Mouse (Mus musculus) heart, adult 2 months (tissue): Measurements from ENCODE around the gene Nfkbil1. TPM values are rescaled to one million over a fixed set of nuclear protein-coding genes. Genes with fewer than 3 reads are reported as not detected.

Experiments used
- DNase-seq, 2 experiments: peaks; one replicate each; pipeline ENCODE4 v3.0.0; 2021
- H3K27ac ChIP-seq: fragments of 200-600 bp; 2 replicates; pipeline ENCODE4 v1.8.1; 2022
- H3K27me3 ChIP-seq: fragments of 200-500 bp; 2 replicates; pipeline ENCODE4 v1.6.1; 2012; ENCODE audit warnings: mild to moderate bottlenecking, low read length, inconsistent platforms, mixed read lengths; ENCODE audit not compliant: control insufficient read depth, insufficient read depth
- H3K36me3 ChIP-seq: fragments of 200-500 bp; 2 replicates; pipeline ENCODE4 v1.6.1; 2012; ENCODE audit warnings: low read length, inconsistent platforms; ENCODE audit not compliant: control insufficient read depth, insufficient read depth
- H3K4me1 ChIP-seq: fragments of 200-500 bp; 2 replicates; pipeline ENCODE4 v1.6.1; 2011; ENCODE audit warnings: low read length; ENCODE audit not compliant: control insufficient read depth, insufficient read depth
- H3K4me3 ChIP-seq: fragments of 200-600 bp; 2 replicates; pipeline ENCODE4 v1.8.1; 2022
- H3K79me2 ChIP-seq: fragments of 200-500 bp; replicated peaks from 2 replicates; pipeline ENCODE4 v1.6.1; 2012; ENCODE audit warnings: mild to moderate bottlenecking, inconsistent platforms, low read length, moderate library complexity, mixed read lengths; ENCODE audit not compliant: control insufficient read depth, insufficient read depth
- H3K9ac ChIP-seq: fragments of 200-500 bp; 2 replicates; pipeline ENCODE4 v1.6.1; 2012; ENCODE audit warnings: low read depth, mild to moderate bottlenecking, control low read depth, inconsistent platforms, low read length, mixed read lengths
- CTCF ChIP-seq: fragments of 200-600 bp; IDR thresholded peaks from 2 replicates; pipeline ENCODE4 v1.8.1; 2022; ENCODE audit warnings: antibody characterized with exemption, mild to moderate bottlenecking, moderate library complexity
- EP300 ChIP-seq: fragments of 200-500 bp; IDR thresholded peaks from 2 replicates; pipeline ENCODE4 v1.6.1; 2011; ENCODE audit warnings: low read depth, low read length, control low read depth; ENCODE audit not compliant: insufficient read depth
- POLR2A ChIP-seq: fragments of 200-500 bp; IDR thresholded peaks from 2 replicates; pipeline ENCODE4 v1.6.1; 2011; ENCODE audit warnings: mild to moderate bottlenecking, low read depth, low read length, control low read depth; ENCODE audit not compliant: insufficient read depth
- WGBS: fragments of 180-500 bp; shearing (Covaris S2); methylation state at CpG from one replicate; pipeline ENCODE4 v1.1.7; 2018; 5-methylcytosine and 5-hydroxymethylcytosine counted together
- intact Hi-C: fragments of 180-260 bp; cut with DNase I; formaldehyde crosslinking; loops from one replicate; pipeline ENCODE4 v1.15.1; 2025
- polyA plus RNA-seq: library from polyadenylated mRNA; depleted of rRNA; stranded (reverse); fragments of >200 nt; gene quantifications from 2 replicates; pipeline ENCODE4 v1.2.3, GENCODE M21; 2012
- total RNA-seq, 2 experiments: library from RNA; stranded (reverse); gene quantifications; 2 replicates each; pipeline ENCODE4 v1.2.3; 2021

Nfkbil1 gene
- total and polyA plus RNA-seq, 3 experiments, result 5.0 to 8.2 (median 6.5) TPM

- TF ChIP-seq CTCF, result no peak
- no peak for TF ChIP-seq EP300
- no peak for TF ChIP-seq POLR2A
- 75% methylated on average over 5 of the region's 5 CpGs for WGBS
- H3K9ac ChIP-seq, result no peak overlapping the region
Observed at GRCm38 (mm10) chr17:35232659-35233058, 2.9 kb downstream of the Nfkbil1 start.

GRCm38 (mm10) chr17:35232043-35232442, 3.5 kb downstream of the Nfkbil1 start:
- peak; percentile 84 to 90 for DNase-seq
- Histone ChIP-seq H3K27ac (no peak overlapping the region), H3K9ac (no peak overlapping the region), H3K36me3 (no peaks in the 10 kb centered on the region), H3K4me1 (peaks cover 5% of the 10 kb centered on the region; the same call in 1 of the 2 replicates), H3K27me3 (no peaks in the 10 kb centered on the region), H3K79me2 (peaks cover 3% of the 10 kb centered on the region), H3K4me3 (no peak overlapping the region)
- WGBS, result 13% methylated on average over 12 of the region's 12 CpGs
- peak; percentile 71; the same call in 1 of the 2 replicates for TF ChIP-seq EP300
- TF ChIP-seq CTCF, result peak; percentile 94
- TF ChIP-seq POLR2A, result no peak
- intact Hi-C loops, result loop anchor here (1.0 to 10.0 kb wide), 3 partner anchors 37 to 377 kb away; partner anchors contain the start of genes Nelfe and Skiv2l

More at GRCm38 (mm10) chr17:35232659-35233058, 2.9 kb downstream of the Nfkbil1 start:
- peak overlapping the region; percentile 55 for H3K27ac ChIP-seq
- H3K4me3 ChIP-seq, result no peak overlapping the region
- peak in 1 of 2 experiments; percentile 16 for DNase-seq
- H3K27me3 ChIP-seq, result no peaks in the 10 kb centered on the region
- H3K36me3 ChIP-seq, result no peaks in the 10 kb centered on the region
- peaks cover 3% of the 10 kb centered on the region for H3K79me2 ChIP-seq
- H3K4me1 ChIP-seq, result peaks cover 5% of the 10 kb centered on the region; the same call in 1 of the 2 replicates
- intact Hi-C loops, result loop anchor here (1.0 to 10.0 kb wide), 3 partner anchors 37 to 378 kb away; partner anchors contain the start of genes Nelfe and Skiv2l

DNA sequence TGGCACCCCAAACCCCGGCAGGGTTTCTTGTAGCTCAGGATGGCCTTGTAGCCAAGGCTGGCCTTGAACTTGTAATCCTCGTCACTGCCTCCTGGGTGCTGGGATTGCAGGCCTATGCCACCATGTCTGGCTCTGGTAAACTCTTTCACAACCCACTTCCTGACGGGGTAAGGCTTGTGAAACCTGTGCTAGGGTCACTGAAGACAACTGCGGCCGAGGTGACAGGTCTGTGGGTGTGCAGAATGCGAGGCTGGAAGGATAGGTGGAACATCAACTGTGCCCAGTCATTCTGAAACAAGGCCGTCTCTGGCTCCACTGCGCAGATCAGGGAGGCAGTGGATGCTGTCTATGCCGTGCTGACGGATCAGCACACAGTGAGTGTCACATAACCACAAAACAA, 4.6 kb downstream of the Nfkbil1 start:
- WGBS, result 91% methylated on average over 10 of the region's 10 CpGs
- Histone ChIP-seq H3K79me2 (peaks cover 3% of the 10 kb centered on the region), H3K4me1 (peaks cover 4% of the 10 kb centered on the region; the same call in 1 of the 2 replicates), H3K27me3 (no peaks in the 10 kb centered on the region), H3K4me3 (no peak overlapping the region), H3K36me3 (no peaks in the 10 kb centered on the region), H3K27ac (no peak overlapping the region), H3K9ac (no peak overlapping the region)
- DNase-seq, result peak in 1 of 2 experiments; percentile 15
- TF ChIP-seq EP300, result no peak
- no peak for TF ChIP-seq POLR2A
- intact Hi-C loops, result loop anchor here (10.0 kb wide), 1 partner anchor 376 kb away; the partner anchor contains the start of genes Nelfe and Skiv2l

GRCm38 (mm10) chr17:35226561-35227046, 9.0 kb downstream of the Nfkbil1 start:
- peaks cover 2% of the 10 kb centered on the region; the same call in 1 of the 2 replicates for H3K4me1 ChIP-seq
- H3K27ac ChIP-seq, result 0 out of 2 replicates have a peak overlapping the region, but pooled peaks have one; percentile 15
- no peak overlapping the region for H3K9ac ChIP-seq
- no peaks in the 10 kb centered on the region for H3K36me3 ChIP-seq
- peaks cover 5% of the 10 kb centered on the region for H3K79me2 ChIP-seq
- H3K4me3 ChIP-seq, result no peak overlapping the region
- DNase-seq, result peak in 1 of 2 experiments; percentile 19
- no peaks in the 10 kb centered on the region for H3K27me3 ChIP-seq
- TF ChIP-seq EP300 (no peak), CTCF (peak; percentile 51)
- intact Hi-C loops, result no loop called here
- WGBS, result 53% methylated on average over 14 of the region's 14 CpGs

DNA sequence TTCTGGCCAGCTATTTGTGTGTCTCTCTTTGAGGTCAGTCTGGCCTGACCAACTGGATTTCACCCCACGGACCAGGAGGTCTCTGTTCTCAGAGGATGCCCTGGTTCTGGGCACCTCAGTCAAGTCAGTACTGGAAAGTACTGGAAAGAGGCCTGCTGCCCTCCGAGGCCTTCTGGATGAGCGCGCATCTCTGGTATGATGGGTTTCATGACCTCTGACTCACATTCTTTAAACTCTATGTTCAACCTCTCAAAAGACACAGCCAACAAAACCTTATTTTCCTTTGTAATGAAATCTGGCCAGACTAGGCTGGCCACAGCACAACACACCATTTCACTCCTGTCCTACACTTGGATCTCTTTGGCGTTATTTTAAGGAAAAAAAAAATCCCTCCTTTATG, 10.1 kb downstream of the Nfkbil1 start:
- intact Hi-C loops, result no loop called here
- WGBS, result 89% methylated on average over 5 of the region's 5 CpGs
- DNase-seq, result no peak
- no peak overlapping the region for H3K4me3 ChIP-seq
- H3K79me2 ChIP-seq, result peaks cover 2% of the 10 kb centered on the region; the same call in 1 of the 2 replicates
- TF ChIP-seq POLR2A, result no peak
- TF ChIP-seq EP300, result no peak
- no peak for TF ChIP-seq CTCF
- no peaks in the 10 kb centered on the region for H3K27me3 ChIP-seq
- H3K36me3 ChIP-seq, result no peaks in the 10 kb centered on the region
- peaks cover 2% of the 10 kb centered on the region; the same call in 1 of the 2 replicates for H3K4me1 ChIP-seq
- no peak overlapping the region for H3K27ac ChIP-seq
- no peak overlapping the region for H3K9ac ChIP-seq

- Histone ChIP-seq H3K9ac (no peak overlapping the region), H3K36me3 (no peaks in the 10 kb centered on the region), H3K4me1 (peaks cover 8% of the 10 kb centered on the region), H3K4me3 (no peak overlapping the region), H3K79me2 (0 out of 2 replicates have a peak, but pooled peaks cover 1% of the 10 kb centered on the region), H3K27ac (no peak overlapping the region), H3K27me3 (no peaks in the 10 kb centered on the region)
- no peak for TF ChIP-seq POLR2A
- TF ChIP-seq CTCF, result no peak
- TF ChIP-seq EP300, result no peak
- no peak for DNase-seq
- intact Hi-C loops, result no loop called here
- WGBS, result 97% methylated on average over 4 of the region's 4 CpGs
Observed at GRCm38 (mm10) chr17:35224641-35225040, 11.0 kb downstream of the Nfkbil1 start.
